Mouse (Mus musculus): ENCODE data around the gene Actl6b. TPM values are rescaled to one million over a fixed set of nuclear protein-coding genes. Genes with fewer than 3 reads are reported as not detected.
"Not testable (repeated sequence)": the region's sequence is repeated elsewhere in the genome, so short reads cannot be mapped to it uniquely, and the experiment has no call there.

The Actl6b gene
- total RNA-seq, 2 experiments from 2014 or later = 124 to 134 TPM

- peak; percentile 95 to 96 for DNase-seq (ENCODE audit: low spot score in 2 of 2)
These were observed 47.5 kb downstream of the Actl6b start, which contains the start of gene Mospd3 for GRCm38 (mm10) chr5:137600619-137601364. Gene Mospd3 (minus strand): TSS chr5:137601058.

DNA sequence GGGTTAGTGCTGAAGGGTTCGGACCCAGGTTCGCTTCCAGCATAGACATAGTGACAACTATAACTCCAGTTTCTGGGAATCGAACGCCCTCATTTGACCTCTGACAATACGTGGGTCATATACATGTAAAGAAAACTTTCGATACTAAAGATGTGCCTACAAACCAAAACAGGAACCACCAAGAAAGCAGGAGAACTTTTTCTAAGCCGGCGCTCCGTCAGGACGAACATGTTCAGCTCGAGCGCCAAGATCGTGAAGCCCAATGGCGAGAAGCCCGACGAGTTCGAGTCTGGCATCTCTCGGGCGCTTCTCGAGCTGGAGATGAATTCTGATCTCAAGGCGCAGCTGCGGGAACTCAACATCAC lies 48.0 kb downstream of the Actl6b start:
- no peak for DNase-seq (ENCODE audit: low spot score in 2 of 2)

DNA sequence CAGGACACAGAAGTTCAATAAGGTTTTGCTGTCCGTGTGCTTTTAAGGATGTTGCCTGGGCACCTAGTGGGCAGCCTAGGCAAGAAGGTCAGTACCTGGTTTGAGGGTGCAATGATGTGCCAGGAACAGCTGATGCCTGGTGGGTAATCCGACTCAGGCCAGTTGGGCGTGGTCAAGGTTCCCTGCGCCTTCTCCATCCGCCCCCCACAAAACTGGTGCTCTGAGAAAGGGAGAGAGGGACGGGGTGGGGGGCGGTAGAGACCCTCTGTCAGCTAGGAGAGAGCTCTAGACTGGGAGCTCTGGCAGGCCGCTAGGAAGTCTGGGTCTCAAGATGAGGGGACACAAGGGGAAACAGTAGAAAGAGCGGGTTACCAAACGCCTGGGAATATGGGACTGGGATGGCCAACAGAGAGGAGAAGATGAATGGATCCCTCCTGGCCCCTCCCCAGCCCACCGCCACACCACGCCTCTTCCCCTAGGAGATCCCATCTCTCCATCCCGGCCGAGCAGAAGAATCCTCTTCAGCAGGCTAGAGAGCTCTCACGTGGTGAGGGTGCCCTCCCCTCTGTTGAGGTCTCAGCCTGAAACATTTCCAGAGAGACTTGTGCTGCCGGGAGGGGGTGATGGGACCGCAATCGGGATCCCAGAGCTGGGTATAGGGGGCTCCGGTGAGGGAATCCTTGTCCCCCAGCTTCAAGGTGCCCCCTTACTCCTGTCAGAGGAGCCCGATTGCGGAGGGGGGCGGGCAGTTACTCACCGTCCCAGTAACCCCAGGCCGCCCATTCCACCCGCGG lies 54.7 kb downstream of the Actl6b start:
- DNase-seq (ENCODE audit: low spot score in 2 of 2) = no peak

GRCm38 (mm10) chr5:137608654-137609190 lies 55.4 kb downstream of the Actl6b start:
- DNase-seq (ENCODE audit: low spot score in 2 of 2) = no peak

- no peak for DNase-seq (ENCODE audit: low spot score in 2 of 2)
These were observed 56.0 kb downstream of the Actl6b start for GRCm38 (mm10) chr5:137609292-137609691.

- DNase-seq (ENCODE audit: low spot score in 2 of 2) = no peak
These were observed 56.7 kb downstream of the Actl6b start for GRCm38 (mm10) chr5:137610056-137610455.

- no peak for DNase-seq (ENCODE audit: low spot score in 2 of 2)
These were observed 57.4 kb downstream of the Actl6b start for GRCm38 (mm10) chr5:137610548-137611244.

DNA sequence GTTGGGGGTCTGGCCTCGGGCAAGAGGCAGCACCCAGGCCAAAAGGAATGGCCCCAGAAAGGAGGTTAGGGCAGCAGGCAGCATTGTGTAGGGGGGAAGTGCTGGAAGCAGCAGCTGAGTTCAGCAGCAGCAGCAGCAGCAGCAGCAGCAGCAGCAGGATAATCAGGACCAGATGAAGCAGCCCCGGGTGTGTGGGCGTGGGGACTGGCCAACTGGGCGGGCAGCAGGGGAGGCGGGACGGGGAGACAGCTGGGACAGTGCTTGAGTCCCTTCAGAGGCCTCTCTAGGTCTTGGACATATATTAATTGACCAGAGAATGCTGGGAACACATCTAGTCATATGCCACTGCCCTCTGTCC lies 57.9 kb downstream of the Actl6b start:
- no peak for DNase-seq (ENCODE audit: low spot score in 2 of 2)

- no peak for DNase-seq (ENCODE audit: low spot score in 2 of 2)
These were observed 59.8 kb downstream of the Actl6b start for GRCm38 (mm10) chr5:137613076-137613475.

DNA sequence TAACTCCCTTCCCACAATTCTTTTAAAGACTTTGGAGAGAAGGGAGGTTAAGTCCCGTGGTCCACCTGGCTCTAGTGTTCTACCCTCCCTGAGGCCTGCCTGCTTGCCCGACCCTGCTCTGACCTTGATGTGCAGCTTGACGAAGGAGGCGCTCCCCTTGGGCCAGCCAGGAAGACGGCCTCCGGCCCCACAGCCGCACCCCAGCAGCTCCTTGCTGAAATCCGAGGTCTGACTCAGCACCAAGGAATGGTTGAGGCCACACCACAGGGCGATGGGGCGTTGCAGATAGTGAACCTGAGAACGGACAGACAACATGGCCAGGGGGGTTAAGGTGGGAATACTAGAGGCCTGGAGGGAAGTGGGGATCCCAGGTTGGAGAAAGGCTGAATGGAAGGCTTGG lies 60.2 kb downstream of the Actl6b start, which contains the start of gene Pcolce:
Pcolce (minus strand) TSS at position 235 of the 400 bp plus-strand sequence.
- no peak for DNase-seq (ENCODE audit: low spot score in 2 of 2)

GRCm38 (mm10) chr5:137614921-137615320 lies 61.6 kb downstream of the Actl6b start:
- DNase-seq (ENCODE audit: low spot score in 2 of 2) = not testable (repeated sequence)

GRCm38 (mm10) chr5:137615347-137615746 lies 62.0 kb downstream of the Actl6b start:
- DNase-seq (ENCODE audit: low spot score in 2 of 2) = no peak

Small RNAs within 50 kb of the gene (microRNA-seq; reads per million reads assigned to microRNA genes)
- 1.6 to 2.9 reads per million in 2 experiments for gene Mir6418

Other genes with a start within 250 kb of the Actl6b start
- 100 to 1,000 TPM; 188 to 191 TPM for gene Srrt, start 245.8 kb upstream of the Actl6b start, total RNA-seq (2021)
- gene Trip6, start 239.1 kb upstream of the Actl6b start, total RNA-seq (2021) = 1 to 10 TPM; 6.2 to 7.7 TPM
- gene Slc12a9, start 219.9 kb upstream of the Actl6b start, total RNA-seq (2021) = 10 to 100 TPM; 28.8 to 30.7 TPM
- 1 to 10 TPM; 8.3 to 9.3 TPM for gene Ephb4, start 203.4 kb upstream of the Actl6b start, total RNA-seq (2021)
- gene Zan, start 76.5 kb upstream of the Actl6b start, total RNA-seq (2021) = under 1 TPM; 0.36 to 0.43 TPM
- 10 to 100 TPM; 30.7 to 36.5 TPM for gene Pop7, start 51.0 kb upstream of the Actl6b start, total RNA-seq (2021)
- 10 to 100 TPM; 40.2 to 50.4 TPM for gene Gigyf1, start 35.0 kb upstream of the Actl6b start, total RNA-seq (2021)
- not detected for gene Epo, start 20.3 kb upstream of the Actl6b start, total RNA-seq (2021)
- gene Gnb2, start 20.0 kb upstream of the Actl6b start, total RNA-seq (2021) = 100 to 1,000 TPM; 874 to 885 TPM
- gene Tfr2, start 16.3 kb downstream of the Actl6b start, total RNA-seq (2021) = 10 to 100 TPM; 22.4 to 23.0 TPM
- 10 to 100 TPM; 46.1 to 51.8 TPM for gene Mospd3, start 47.5 kb downstream of the Actl6b start, total RNA-seq (2021)
- 10 to 100 TPM; 10.7 to 12.0 TPM for gene Pcolce, start 60.3 kb downstream of the Actl6b start, total RNA-seq (2021)
- gene Fbxo24, start 75.5 kb downstream of the Actl6b start, total RNA-seq (2021) = under 1 TPM; 0.27 to 0.36 TPM
- 10 to 100 TPM; 13.2 to 20.1 TPM for gene Lrch4, start 75.6 kb downstream of the Actl6b start, total RNA-seq (2021)
- gene Gm20605, start 75.7 kb downstream of the Actl6b start, total RNA-seq (2021) = 1 to 10 TPM; 8.7 to 8.9 TPM
- gene Sap25, start 87.8 kb downstream of the Actl6b start, total RNA-seq (2021) = 1 to 10 TPM; 5.0 to 7.5 TPM
- gene Irs3, start 92.2 kb downstream of the Actl6b start, total RNA-seq (2021) = under 1 TPM; 0.18 to 0.25 TPM
- 10 to 100 TPM; 46.2 to 46.9 TPM for gene Agfg2, start 131.2 kb downstream of the Actl6b start, total RNA-seq (2021)
- gene Nyap1, start 188.1 kb downstream of the Actl6b start, total RNA-seq (2021) = 100 to 1,000 TPM; 100 to 105 TPM
- gene Tsc22d4, start 192.2 kb downstream of the Actl6b start, total RNA-seq (2021) = 100 to 1,000 TPM; 141 to 146 TPM
- gene Ppp1r35, start 225.3 kb downstream of the Actl6b start, total RNA-seq (2021) = 10 to 100 TPM; 23.2 to 31.6 TPM
- 10 to 100 TPM; 33.0 to 33.7 TPM for gene Mepce, start 234.1 kb downstream of the Actl6b start, total RNA-seq (2021)
- gene Zcwpw1, start 234.3 kb downstream of the Actl6b start, total RNA-seq (2021) = 1 to 10 TPM; 4.8 to 6.3 TPM